Mouse (Mus musculus): ENCODE results near the gene Gm42906. TPM values are rescaled to one million over a fixed set of nuclear protein-coding genes. Genes with fewer than 3 reads are reported as not detected.
A peak's percentile ranks its signal among the peaks of the same experiment; 100 is the strongest.

The Gm42906 gene
- total RNA-seq, 2 experiments from 2014 or later = not detected

- peak; percentile 59 for ATAC-seq (replicated peaks; ENCODE audit: poor library complexity)
These were observed 181.7 kb downstream of the Gm42906 start for GRCm38 (mm10) chr5:151246287-151246686.

GRCm38 (mm10) chr5:151245571-151245970, 182.4 kb downstream of the Gm42906 start:
- ATAC-seq (replicated peaks; ENCODE audit: poor library complexity) = no peak

GRCm38 (mm10) chr5:151238730-151239129, 189.2 kb downstream of the Gm42906 start:
- no peak for ATAC-seq (replicated peaks; ENCODE audit: poor library complexity)

GRCm38 (mm10) chr5:151236411-151236810, 191.6 kb downstream of the Gm42906 start:
- no peak for ATAC-seq (replicated peaks; ENCODE audit: poor library complexity)

GRCm38 (mm10) chr5:151233400-151234031, 194.4 kb downstream of the Gm42906 start, which contains the start of gene Stard13:
Gene Stard13, minus strand, starts transcription at chr5:151233836.
- peak; percentile 51 for ATAC-seq (replicated peaks; ENCODE audit: poor library complexity)

- ATAC-seq (replicated peaks; ENCODE audit: poor library complexity) = peak; percentile 9; the same call in 1 of the 2 replicates
These were observed 195.2 kb downstream of the Gm42906 start for GRCm38 (mm10) chr5:151232576-151233299.

- ATAC-seq (replicated peaks; ENCODE audit: poor library complexity) = no peak
These were observed 196.1 kb downstream of the Gm42906 start for GRCm38 (mm10) chr5:151231861-151232260.

- ATAC-seq (replicated peaks; ENCODE audit: poor library complexity) = no peak
These were observed 196.6 kb downstream of the Gm42906 start for GRCm38 (mm10) chr5:151231411-151231810.

GRCm38 (mm10) chr5:151230427-151230826, 197.5 kb downstream of the Gm42906 start:
- ATAC-seq (replicated peaks; ENCODE audit: poor library complexity) = no peak

GRCm38 (mm10) chr5:151228367-151229005, 199.5 kb downstream of the Gm42906 start:
- no peak for ATAC-seq (replicated peaks; ENCODE audit: poor library complexity)

- ATAC-seq (replicated peaks; ENCODE audit: poor library complexity) = peak; percentile 69
These were observed 204.1 kb downstream of the Gm42906 start for GRCm38 (mm10) chr5:151223696-151224366.

- ATAC-seq (replicated peaks; ENCODE audit: poor library complexity) = no peak
These were observed 205.2 kb downstream of the Gm42906 start for GRCm38 (mm10) chr5:151222791-151223190.

- ATAC-seq (replicated peaks; ENCODE audit: poor library complexity) = no peak
These were observed 209.3 kb downstream of the Gm42906 start for GRCm38 (mm10) chr5:151218689-151219115.

- no peak for ATAC-seq (replicated peaks; ENCODE audit: poor library complexity)
These were observed 214.9 kb downstream of the Gm42906 start for GRCm38 (mm10) chr5:151213097-151213496.

- ATAC-seq (replicated peaks; ENCODE audit: poor library complexity) = peak; percentile 44; the same call in 1 of the 2 replicates
These were observed 217.1 kb downstream of the Gm42906 start for GRCm38 (mm10) chr5:151210869-151211268.

GRCm38 (mm10) chr5:151210060-151210459, 217.9 kb downstream of the Gm42906 start:
- ATAC-seq (replicated peaks; ENCODE audit: poor library complexity) = no peak

- no peak for ATAC-seq (replicated peaks; ENCODE audit: poor library complexity)
These were observed 222.9 kb downstream of the Gm42906 start for GRCm38 (mm10) chr5:151205017-151205416.

- no peak for ATAC-seq (replicated peaks; ENCODE audit: poor library complexity)
These were observed 225.0 kb downstream of the Gm42906 start for GRCm38 (mm10) chr5:151202925-151203324.

GRCm38 (mm10) chr5:151201220-151201619, 226.7 kb downstream of the Gm42906 start:
- no peak for ATAC-seq (replicated peaks; ENCODE audit: poor library complexity)

- ATAC-seq (replicated peaks; ENCODE audit: poor library complexity) = no peak
These were observed 228.7 kb downstream of the Gm42906 start for GRCm38 (mm10) chr5:151199235-151199634.

GRCm38 (mm10) chr5:151196603-151197272, 231.2 kb downstream of the Gm42906 start:
- ATAC-seq (replicated peaks; ENCODE audit: poor library complexity) = no peak
